20 mouse cellular contexts compared by ENCODE assay signal in genomic region chr5:36118061-36118460, GRCm38 (mm10).
DNase-seq lines count a peak whose midpoint lies in the region; ATAC-seq and TF ChIP-seq lines count a peak whose summit lies in the region.
"Had no signal": no experiment of that assay in that cellular context is flagged by ENCODE, and none has a peak within 500 bp of the region (broad histone marks: within the 10 kb centered on the region; RNA-seq: fewer than 3 reads in every experiment).

No protein-coding gene starts in this region.

- no peaks in the 10 kb centered on the region for H3K9me3 ChIP-seq in hindbrain, embryonic 10.5 days
- H3K9me3 ChIP-seq in hindbrain, postnatal 0 days (ENCODE audit: low read length) = no peaks in the 10 kb centered on the region
- H3K9me3 ChIP-seq in neural tube, embryonic 12.5 days = no peaks in the 10 kb centered on the region
- no peaks in the 10 kb centered on the region for H3K9me3 ChIP-seq in heart, embryonic 11.5 days (replicated peaks; ENCODE audit: control insufficient read depth, low read length)
- H3K9me3 ChIP-seq: embryonic facial prominence, embryonic 13.5 days; heart, embryonic 13.5 days; limb, embryonic 12.5 days; liver, embryonic 12.5 days had no signal

- DNase-seq in brain, embryonic 14.5 days (ENCODE audit: low read depth) = peak; percentile 29
- DNase-seq in hindbrain, embryonic 10.5 days (ENCODE audit: low spot score) = peak; percentile 43
- DNase-seq in hindbrain, postnatal 0 days (ENCODE audit: low spot score) = no peak
- DNase-seq in frontal cortex, postnatal 10 days (ENCODE audit: low spot score in 2 of 2) = no peak
- no peak for DNase-seq in urinary bladder, postnatal 14 days (ENCODE audit: low spot score)
- DNase-seq: cerebellum, adult 2 months; gastrocnemius, adult 2 months; kidney, adult 8-10 months; kidney, postnatal 14 days; lung, adult 2 months; lung, postnatal 36 days; spleen, adult 18-20 months; thymus, adult 18-20 months had no signal

- H3K27me3 ChIP-seq in hindbrain, embryonic 10.5 days (ENCODE audit: insufficient read depth, poor library complexity, severe bottlenecking) = no peaks in the 10 kb centered on the region; the same call in 1 of the 2 replicates
- H3K27me3 ChIP-seq in hindbrain, postnatal 0 days (ENCODE audit: insufficient read depth, low read length) = no peaks in the 10 kb centered on the region
- H3K27me3 ChIP-seq in neural tube, embryonic 12.5 days (replicated peaks) = no peaks in the 10 kb centered on the region
- no peaks in the 10 kb centered on the region; the same call in 1 of the 2 replicates for H3K27me3 ChIP-seq in heart, embryonic 11.5 days (ENCODE audit: control insufficient read depth, insufficient read depth, low read length)
- H3K27me3 ChIP-seq: embryonic facial prominence, embryonic 13.5 days; limb, embryonic 12.5 days; liver, embryonic 12.5 days had no signal

- H3K27ac ChIP-seq in hindbrain, embryonic 10.5 days = peak overlapping the region; percentile 74
- no peak overlapping the region for H3K27ac ChIP-seq in hindbrain, postnatal 0 days
- no peak overlapping the region for H3K27ac ChIP-seq in neural tube, embryonic 12.5 days
- no peak overlapping the region for H3K27ac ChIP-seq in heart, embryonic 11.5 days (ENCODE audit: low read depth, low read length)
- H3K27ac ChIP-seq: embryonic facial prominence, embryonic 13.5 days; gastrocnemius, adult 2 months; heart, embryonic 13.5 days; left cerebral cortex, adult 2 months; limb, embryonic 12.5 days; liver, embryonic 12.5 days had no signal

- no peak overlapping the region for H3K9ac ChIP-seq in hindbrain, postnatal 0 days (replicated peaks; ENCODE audit: low read length)
- no peak overlapping the region for H3K9ac ChIP-seq in neural tube, embryonic 12.5 days
- H3K9ac ChIP-seq in heart, embryonic 11.5 days (ENCODE audit: low read depth, low read length) = no peak overlapping the region
- H3K9ac ChIP-seq: embryonic facial prominence, embryonic 13.5 days; heart, embryonic 13.5 days; limb, embryonic 12.5 days; liver, embryonic 12.5 days had no signal

- H3K4me1 ChIP-seq in hindbrain, embryonic 10.5 days (replicated peaks) = peaks cover 86% of the 10 kb centered on the region
- no peaks in the 10 kb centered on the region for H3K4me1 ChIP-seq in hindbrain, postnatal 0 days (ENCODE audit: insufficient read depth, low read length)
- peaks cover 54% of the 10 kb centered on the region for H3K4me1 ChIP-seq in neural tube, embryonic 12.5 days
- 0 out of 2 replicates have a peak, but pooled peaks cover 2% of the 10 kb centered on the region for H3K4me1 ChIP-seq in heart, embryonic 11.5 days (ENCODE audit: control insufficient read depth, insufficient read depth, low read length)
- H3K4me1 ChIP-seq: liver, embryonic 12.5 days had no signal

- WGBS in hindbrain, embryonic 10.5 days = 48% methylated on average over 5 of the region's 5 CpGs
- WGBS in hindbrain, postnatal 0 days = 38% methylated on average over 5 of the region's 5 CpGs
- 36% methylated on average over 5 of the region's 5 CpGs for WGBS in neural tube, embryonic 12.5 days
- WGBS in heart, embryonic 11.5 days (ENCODE audit: insufficient replicate concordance) = 34% methylated on average over 5 of the region's 5 CpGs

- H3K4me2 ChIP-seq in hindbrain, postnatal 0 days (ENCODE audit: low read depth, low read length) = no peak overlapping the region
- no peak overlapping the region for H3K4me2 ChIP-seq in neural tube, embryonic 12.5 days (replicated peaks)
- no peak overlapping the region for H3K4me2 ChIP-seq in heart, embryonic 11.5 days
- H3K4me2 ChIP-seq: embryonic facial prominence, embryonic 13.5 days; heart, embryonic 13.5 days; limb, embryonic 12.5 days; liver, embryonic 12.5 days had no signal

- H3K36me3 ChIP-seq in hindbrain, embryonic 10.5 days = no peaks in the 10 kb centered on the region
- no peaks in the 10 kb centered on the region for H3K36me3 ChIP-seq in hindbrain, postnatal 0 days (ENCODE audit: insufficient read depth, low read length)
- H3K36me3 ChIP-seq in neural tube, embryonic 12.5 days = no peaks in the 10 kb centered on the region
- no peaks in the 10 kb centered on the region for H3K36me3 ChIP-seq in heart, embryonic 11.5 days (ENCODE audit: control insufficient read depth, insufficient read depth, low read length)
- H3K36me3 ChIP-seq: embryonic facial prominence, embryonic 13.5 days; heart, embryonic 13.5 days; limb, embryonic 12.5 days; liver, embryonic 12.5 days had no signal

- peak; percentile 36; the same call in 1 of the 2 replicates for ATAC-seq in hindbrain, postnatal 0 days
- 0 out of 2 replicates have a peak, but pooled peaks have one; percentile 33 for ATAC-seq in neural tube, embryonic 12.5 days (ENCODE audit: low FRiP score, low read depth)
- ATAC-seq in heart, embryonic 11.5 days (replicated peaks; ENCODE audit: insufficient number of reproducible peaks, low FRiP score, low TSS enrichment) = no peak
- ATAC-seq: liver, embryonic 12.5 days had no signal

- no peak overlapping the region for H3K4me3 ChIP-seq in hindbrain, embryonic 10.5 days
- H3K4me3 ChIP-seq in hindbrain, postnatal 0 days (ENCODE audit: low read length) = no peak overlapping the region
- no peak overlapping the region for H3K4me3 ChIP-seq in neural tube, embryonic 12.5 days
- no peak overlapping the region for H3K4me3 ChIP-seq in heart, embryonic 11.5 days (ENCODE audit: low read depth, low read length)
- H3K4me3 ChIP-seq: embryonic facial prominence, embryonic 13.5 days; gastrocnemius, adult 2 months; heart, embryonic 13.5 days; left cerebral cortex, adult 2 months; limb, embryonic 12.5 days; liver, embryonic 12.5 days had no signal

- TF ChIP-seq CTCF in brain, embryonic 14.5 days (IDR thresholded peaks at IDR 0.05; ENCODE audit: borderline replicate concordance, extremely low read depth, insufficient read depth, insufficient read length) = no peak
- TF ChIP-seq CTCF in hindbrain, postnatal 0 days (IDR thresholded peaks at IDR 0.05; ENCODE audit: low read depth) = no peak

- no peak for TF ChIP-seq POLR2A in brain, embryonic 14.5 days (IDR thresholded peaks at IDR 0.05; ENCODE audit: borderline replicate concordance, extremely low read depth, insufficient read depth, insufficient read length, poor library complexity, severe bottlenecking)

Comparison
In these comparisons a context has a peak if more than half of its experiments do, and no peak if none do; other contexts are left out.
1. DNase-seq: peak in brain, embryonic 14.5 days (single experiment) and hindbrain, embryonic 10.5 days (single experiment); none in hindbrain, postnatal 0 days (single experiment), frontal cortex, postnatal 10 days (0 of 2) and urinary bladder, postnatal 14 days (single experiment).